Mouse (Mus musculus) c-Kit-positive CD71-positive TER-119-positive erythroid progenitor cells, embryonic 14.5 days (primary cell): Measurements from ENCODE around the gene Col27a1.

Experiments used
- DNase-seq: peaks from one replicate; pipeline ENCODE4 v3.0.0-alpha.2; 2013; ENCODE audit warnings: low spot score

Gene Col27a1

GRCm38 (mm10) chr4:63213907-63214621 is at the start of gene Col27a1:
Col27a1 (plus strand) TSS chr4:63214004.
- DNase-seq = no peak

- no peak for DNase-seq
Observed at GRCm38 (mm10) chr4:63165636-63166035, 48.2 kb upstream of the Col27a1 start.

GRCm38 (mm10) chr4:63166323-63166722 is 47.5 kb upstream of the Col27a1 start:
- DNase-seq = no peak

GRCm38 (mm10) chr4:63170061-63170460 is 43.7 kb upstream of the Col27a1 start:
- DNase-seq = no peak

GRCm38 (mm10) chr4:63171122-63171521 is 42.7 kb upstream of the Col27a1 start:
- DNase-seq = no peak

GRCm38 (mm10) chr4:63171969-63172685 is 41.7 kb upstream of the Col27a1 start, which contains the start of gene Kif12:
Kif12 (minus strand) TSS chr4:63172131.
- no peak for DNase-seq

GRCm38 (mm10) chr4:63181556-63181955 is 32.2 kb upstream of the Col27a1 start:
- no peak for DNase-seq

- no peak for DNase-seq
Observed at GRCm38 (mm10) chr4:63186281-63186870, 27.4 kb upstream of the Col27a1 start.

GRCm38 (mm10) chr4:63191641-63192040 is 22.2 kb upstream of the Col27a1 start:
- DNase-seq = no peak

GRCm38 (mm10) chr4:63194366-63194765 is 19.4 kb upstream of the Col27a1 start:
- DNase-seq = no peak

GRCm38 (mm10) chr4:63199366-63199765 is 14.4 kb upstream of the Col27a1 start:
- DNase-seq = no peak

- no peak for DNase-seq
Observed at GRCm38 (mm10) chr4:63203874-63204273, 9.9 kb upstream of the Col27a1 start.

- DNase-seq = no peak
Observed at GRCm38 (mm10) chr4:63205583-63205982, 8.2 kb upstream of the Col27a1 start.

GRCm38 (mm10) chr4:63215185-63215992 is 1.6 kb downstream of the Col27a1 start:
- DNase-seq = no peak

GRCm38 (mm10) chr4:63215993-63216531 is 2.3 kb downstream of the Col27a1 start:
- no peak for DNase-seq

- no peak for DNase-seq
Observed at GRCm38 (mm10) chr4:63216566-63216965, 2.8 kb downstream of the Col27a1 start.

GRCm38 (mm10) chr4:63217513-63217912 is 3.7 kb downstream of the Col27a1 start:
- DNase-seq = no peak

GRCm38 (mm10) chr4:63219059-63219458 is 5.3 kb downstream of the Col27a1 start:
- DNase-seq = no peak

GRCm38 (mm10) chr4:63219635-63220034 is 5.8 kb downstream of the Col27a1 start:
- DNase-seq = no peak

- no peak for DNase-seq
Observed at GRCm38 (mm10) chr4:63221096-63221958, 7.5 kb downstream of the Col27a1 start.

- DNase-seq = no peak
Observed at GRCm38 (mm10) chr4:63222246-63222645, 8.4 kb downstream of the Col27a1 start.
